Mouse (Mus musculus): ENCODE data around the gene ccdc198.

GRCm38 (mm10) chr14:49278880-49279279 lies 33.6 kb upstream of the ccdc198 start:
- TF ChIP-seq GATA1 (IDR thresholded peaks at IDR 0.05; ENCODE audit: low read length), result no peak
- TF ChIP-seq TAL1 (IDR thresholded peaks at IDR 0.05; ENCODE audit: low read length), result no peak
